Mouse (Mus musculus) G1E (cell line): ENCODE results near the gene Tbx19. TPM values are rescaled to one million over a fixed set of nuclear protein-coding genes. Genes with fewer than 3 reads are reported as not detected.
A peak's percentile ranks its signal among the peaks of the same experiment; 100 is the strongest.

Source experiments
- ATAC-seq: 2 replicates; pipeline ENCODE4 v1.8.0; 2016; ENCODE audit warnings: mild to moderate bottlenecking; ENCODE audit not compliant: insufficient number of reproducible peaks, poor library complexity, low FRiP score, severe bottlenecking; ENCODE audit errors: extremely low read depth
- DNase-seq: peaks from one replicate; pipeline ENCODE4 v3.0.0; 2012; ENCODE audit warnings: low spot score
- H3K27me3 ChIP-seq: 2 replicates; pipeline ENCODE4 v1.6.1; 2012; ENCODE audit warnings: mild to moderate bottlenecking, low read length, inconsistent platforms; ENCODE audit not compliant: insufficient read depth
- H3K36me3 ChIP-seq: replicated peaks from 2 replicates; pipeline ENCODE3; 2012; ENCODE audit warnings: mild to moderate bottlenecking, inconsistent platforms
- H3K4me1 ChIP-seq: 2 replicates; pipeline ENCODE4 v1.6.1; 2012; ENCODE audit warnings: low read depth, low read length, inconsistent platforms, mixed read lengths; ENCODE audit not compliant: insufficient read depth
- H3K4me3 ChIP-seq: 2 replicates; pipeline ENCODE4 v1.5.1; 2012; ENCODE audit warnings: low read depth, mild to moderate bottlenecking, inconsistent platforms, low read length, moderate library complexity, mixed read lengths
- H3K9me3 ChIP-seq: replicated peaks from 2 replicates; pipeline ENCODE4 v1.6.1; 2012; ENCODE audit warnings: inconsistent platforms
- CTCF ChIP-seq: IDR thresholded peaks from 2 replicates; pipeline ENCODE4 v1.5.1; 2012; ENCODE audit warnings: low read depth, low read length, inconsistent platforms, mixed read lengths
- GATA1 ChIP-seq: IDR thresholded peaks from 2 replicates; pipeline ENCODE4 v1.6.1; 2012; ENCODE audit warnings: borderline replicate concordance, low read length, inconsistent platforms, mixed read lengths
- GATA2 ChIP-seq: IDR thresholded peaks from 2 replicates; pipeline ENCODE4 v1.6.1; 2012; ENCODE audit warnings: low read depth, low read length, inconsistent platforms, borderline replicate concordance
- POLR2AphosphoS5 ChIP-seq: IDR thresholded peaks from 2 replicates; pipeline ENCODE4 v1.6.1; 2012; ENCODE audit warnings: low read depth, low read length, inconsistent platforms; ENCODE audit not compliant: insufficient replicate concordance
- TAL1 ChIP-seq: conservative IDR thresholded peaks from 2 replicates; pipeline ENCODE4 v1.6.1; 2012; ENCODE audit warnings: low read depth, low read length, inconsistent platforms, mixed read lengths
- polyA plus RNA-seq: library from polyadenylated mRNA; stranded (reverse); fragments of >175 nt; gene quantifications from 2 replicates; pipeline ENCODE4 v1.2.3, GENCODE M21; 2012
- total RNA-seq, 2 experiments: library from RNA; stranded (forward) in 1 of 2; stranded (reverse) in 1 of 2; fragments of 200-1000 nt in 1 of 2; fragments of >200 nt in 1 of 2; fragmentation: Nextera tagmentation in 1 of 2; gene quantifications; 2 replicates each; pipeline ENCODE4 v1.2.3; 2014 to 2017

Gene Tbx19
- total and polyA plus RNA-seq, 3 experiments = not detected

GRCm38 (mm10) chr1:165186491-165186890, 25.9 kb upstream of the Tbx19 start:
- Histone ChIP-seq H3K36me3 (peaks cover 82% of the 10 kb centered on the region), H3K4me1 (peaks cover 48% of the 10 kb centered on the region), H3K9me3 (no peaks in the 10 kb centered on the region), H3K27me3 (no peaks in the 10 kb centered on the region), H3K4me3 (no peak overlapping the region)
- no peak for ATAC-seq
- TF ChIP-seq TAL1 = no peak
- no peak for TF ChIP-seq GATA1
- no peak for TF ChIP-seq CTCF
- TF ChIP-seq GATA2 = no peak
- no peak for TF ChIP-seq POLR2AphosphoS5
- no peak for DNase-seq

GRCm38 (mm10) chr1:165185116-165185515, 24.5 kb upstream of the Tbx19 start:
- Histone ChIP-seq H3K4me3 (no peak overlapping the region), H3K36me3 (peaks cover 81% of the 10 kb centered on the region), H3K27me3 (no peaks in the 10 kb centered on the region), H3K4me1 (peaks cover 36% of the 10 kb centered on the region), H3K9me3 (no peaks in the 10 kb centered on the region)
- ATAC-seq = no peak
- TF ChIP-seq CTCF (no peak), POLR2AphosphoS5 (no peak), GATA2 (no peak), TAL1 (no peak), GATA1 (no peak)
- DNase-seq = no peak

- no peak for ATAC-seq
- H3K4me3 ChIP-seq = no peak overlapping the region
- no peaks in the 10 kb centered on the region for H3K27me3 ChIP-seq
- H3K36me3 ChIP-seq = peaks cover 88% of the 10 kb centered on the region
- no peaks in the 10 kb centered on the region for H3K9me3 ChIP-seq
- DNase-seq = no peak
- peaks cover 31% of the 10 kb centered on the region for H3K4me1 ChIP-seq
- TF ChIP-seq POLR2AphosphoS5 (no peak), TAL1 (no peak), GATA1 (no peak), GATA2 (no peak), CTCF (no peak)
Observed at GRCm38 (mm10) chr1:165184178-165184577, 23.6 kb upstream of the Tbx19 start.

- no peaks in the 10 kb centered on the region for H3K27me3 ChIP-seq
- no peak for TF ChIP-seq CTCF
- no peak for TF ChIP-seq GATA1
- TF ChIP-seq GATA2 = no peak
- no peak for TF ChIP-seq POLR2AphosphoS5
- peaks cover 94% of the 10 kb centered on the region for H3K36me3 ChIP-seq
- no peak overlapping the region for H3K4me3 ChIP-seq
- ATAC-seq (no peak), DNase-seq (no peak)
- peaks cover 29% of the 10 kb centered on the region for H3K4me1 ChIP-seq
- no peaks in the 10 kb centered on the region for H3K9me3 ChIP-seq
Observed at GRCm38 (mm10) chr1:165183400-165183799, 22.8 kb upstream of the Tbx19 start.

- TF ChIP-seq GATA1 (no peak), POLR2AphosphoS5 (no peak), TAL1 (no peak), CTCF (no peak), GATA2 (no peak)
- ATAC-seq (peak; percentile 52), DNase-seq (peak; percentile 11)
- Histone ChIP-seq H3K36me3 (peaks cover 87% of the 10 kb centered on the region), H3K27me3 (no peaks in the 10 kb centered on the region), H3K4me3 (no peak overlapping the region), H3K9me3 (no peaks in the 10 kb centered on the region), H3K4me1 (peaks cover 21% of the 10 kb centered on the region)
Observed at GRCm38 (mm10) chr1:165179321-165179720, 18.7 kb upstream of the Tbx19 start.

- no peak for TF ChIP-seq GATA2
- no peak for TF ChIP-seq GATA1
- TF ChIP-seq CTCF = no peak
- no peak for TF ChIP-seq TAL1
- TF ChIP-seq POLR2AphosphoS5 = no peak
- no peaks in the 10 kb centered on the region for H3K9me3 ChIP-seq
- no peaks in the 10 kb centered on the region for H3K27me3 ChIP-seq
- H3K36me3 ChIP-seq = peaks cover 75% of the 10 kb centered on the region
- ATAC-seq = no peak
- H3K4me3 ChIP-seq = no peak overlapping the region
- peaks cover 25% of the 10 kb centered on the region for H3K4me1 ChIP-seq
- no peak for DNase-seq
Observed at GRCm38 (mm10) chr1:165178075-165178474, 17.5 kb upstream of the Tbx19 start.

- no peak for TF ChIP-seq CTCF
- TF ChIP-seq GATA1 = no peak
- TF ChIP-seq GATA2 = no peak
- TF ChIP-seq TAL1 = no peak
- no peak for TF ChIP-seq POLR2AphosphoS5
- DNase-seq = peak; percentile 14
- H3K9me3 ChIP-seq = no peaks in the 10 kb centered on the region
- ATAC-seq = peak; percentile 85
- H3K27me3 ChIP-seq = peaks cover 5% of the 10 kb centered on the region; the same call in 1 of the 2 replicates
- peaks cover 31% of the 10 kb centered on the region for H3K4me1 ChIP-seq
- peaks cover 39% of the 10 kb centered on the region for H3K36me3 ChIP-seq
- peak overlapping the region; percentile 49; the same call in 1 of the 2 replicates for H3K4me3 ChIP-seq
Observed at GRCm38 (mm10) chr1:165174059-165174616, 13.6 kb upstream of the Tbx19 start.
